Mouse (Mus musculus): ENCODE data around the gene Olfr668. TPM values are rescaled to one million over a fixed set of nuclear protein-coding genes. Genes with fewer than 3 reads are reported as not detected.
"Not testable (repeated sequence)": the region's sequence is repeated elsewhere in the genome, so short reads cannot be mapped to it uniquely, and the experiment has no call there.

The Olfr668 gene
- not detected in 2 replicates for polyA plus RNA-seq (2015; fragmentation: Nextera tagmentation; extraction: Ambion mirVana)

GRCm38 (mm10) chr7:104927957-104928356 lies at the start of gene Olfr668:
Gene Olfr668, minus strand, starts transcription at chr7:104928057.
- Histone ChIP-seq H3K4me2 (ENCODE audit: low read length) (no peak within 1 kb of the TSS), H3K9me3 (ENCODE audit: control insufficient read depth, low read length) (no peaks in the 10 kb centered on the region)
- WGBS = 83% methylated on average over 1 of the region's 1 CpGs

GRCm38 (mm10) chr7:104972507-104972906 lies 44.6 kb upstream of the Olfr668 start:
- WGBS = 77% methylated on average over 2 of the region's 2 CpGs
- not testable (repeated sequence) for H3K9me3 ChIP-seq (ENCODE audit: control insufficient read depth, low read length); H3K36me3 ChIP-seq (ENCODE audit: control insufficient read depth, insufficient read depth); H3K27ac ChIP-seq (ENCODE audit: low read length); H3K4me2 ChIP-seq (ENCODE audit: low read length); ATAC-seq; H3K4me1 ChIP-seq (replicated peaks; ENCODE audit: control insufficient read depth, insufficient read depth, low read length); H3K9ac ChIP-seq (replicated peaks; ENCODE audit: low read depth, low read length); H3K4me3 ChIP-seq (replicated peaks; ENCODE audit: low read length); H3K27me3 ChIP-seq (replicated peaks; ENCODE audit: control insufficient read depth, insufficient read depth, low read length)

More at GRCm38 (mm10) chr7:104927957-104928356, at the start of gene Olfr668:
- no peaks in the 10 kb centered on the region for H3K36me3 ChIP-seq (ENCODE audit: control insufficient read depth, insufficient read depth)
- no peak within 1 kb of the TSS for H3K27ac ChIP-seq (ENCODE audit: low read length)
- H3K9ac ChIP-seq (replicated peaks; ENCODE audit: low read depth, low read length) = no peak within 1 kb of the TSS
- no peaks in the 10 kb centered on the region for H3K4me1 ChIP-seq (replicated peaks; ENCODE audit: control insufficient read depth, insufficient read depth, low read length)
- ATAC-seq = no peak
- H3K4me3 ChIP-seq (replicated peaks; ENCODE audit: low read length) = no peak within 1 kb of the TSS
- H3K27me3 ChIP-seq (replicated peaks; ENCODE audit: control insufficient read depth, insufficient read depth, low read length) = no peaks in the 10 kb centered on the region

- Histone ChIP-seq H3K4me3 (replicated peaks; ENCODE audit: low read length) (no peak within 1 kb of the TSS), H3K4me2 (ENCODE audit: low read length) (no peak within 1 kb of the TSS), H3K27ac (ENCODE audit: low read length) (no peak within 1 kb of the TSS), H3K4me1 (replicated peaks; ENCODE audit: control insufficient read depth, insufficient read depth, low read length) (no peaks in the 10 kb centered on the region), H3K9ac (replicated peaks; ENCODE audit: low read depth, low read length) (no peak within 1 kb of the TSS), H3K36me3 (ENCODE audit: control insufficient read depth, insufficient read depth) (no peaks in the 10 kb centered on the region), H3K9me3 (ENCODE audit: control insufficient read depth, low read length) (no peaks in the 10 kb centered on the region), H3K27me3 (replicated peaks; ENCODE audit: control insufficient read depth, insufficient read depth, low read length) (no peaks in the 10 kb centered on the region)
- 65% methylated on average over 1 of the region's 1 CpGs for WGBS
- ATAC-seq = no peak
These were observed 34.7 kb upstream of the Olfr668 start, which contains the start of gene Olfr670 for GRCm38 (mm10) chr7:104962520-104962919. Gene Olfr670, minus strand, starts transcription at chr7:104962620.

GRCm38 (mm10) chr7:104950234-104950633 lies 22.4 kb upstream of the Olfr668 start:
- H3K4me1 ChIP-seq (replicated peaks; ENCODE audit: control insufficient read depth, insufficient read depth, low read length); H3K4me2 ChIP-seq (ENCODE audit: low read length); H3K27ac ChIP-seq (ENCODE audit: low read length); H3K27me3 ChIP-seq (replicated peaks; ENCODE audit: control insufficient read depth, insufficient read depth, low read length); ATAC-seq; H3K9ac ChIP-seq (replicated peaks; ENCODE audit: low read depth, low read length); H3K36me3 ChIP-seq (ENCODE audit: control insufficient read depth, insufficient read depth); H3K4me3 ChIP-seq (replicated peaks; ENCODE audit: low read length); H3K9me3 ChIP-seq (ENCODE audit: control insufficient read depth, low read length): not testable (repeated sequence)
- WGBS = 96% methylated on average over 16 of the region's 16 CpGs

DNA sequence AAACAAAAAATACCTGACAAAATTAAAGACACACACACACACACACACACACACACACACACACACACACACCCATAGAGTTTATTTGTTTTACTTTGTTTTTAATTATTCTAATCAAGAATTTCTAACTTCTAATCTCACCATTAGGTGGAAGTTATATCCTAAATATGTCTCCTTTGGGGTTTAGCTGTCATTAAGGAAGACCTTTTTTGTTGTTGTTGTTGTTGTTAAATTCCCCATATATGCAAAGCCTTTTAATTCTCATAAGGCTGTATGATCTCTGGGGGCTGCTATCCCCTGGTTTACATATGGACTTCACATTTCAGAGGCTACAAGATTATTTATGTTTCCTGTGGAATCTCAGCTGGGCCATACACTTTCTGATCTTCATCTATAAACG lies 6.1 kb upstream of the Olfr668 start, which contains the start of gene Olfr669:
Gene Olfr669 (plus strand): TSS at position 301 of the 400 bp plus-strand sequence.
- no peaks in the 10 kb centered on the region for H3K27me3 ChIP-seq (replicated peaks; ENCODE audit: control insufficient read depth, insufficient read depth, low read length)
- no peak for ATAC-seq
- no peak within 1 kb of the TSS for H3K27ac ChIP-seq (ENCODE audit: low read length)
- WGBS = 89% methylated on average over 1 of the region's 1 CpGs
- H3K9me3 ChIP-seq (ENCODE audit: control insufficient read depth, low read length) = no peaks in the 10 kb centered on the region
- H3K4me2 ChIP-seq (ENCODE audit: low read length) = no peak within 1 kb of the TSS
- no peaks in the 10 kb centered on the region for H3K4me1 ChIP-seq (replicated peaks; ENCODE audit: control insufficient read depth, insufficient read depth, low read length)
- no peak within 1 kb of the TSS for H3K9ac ChIP-seq (replicated peaks; ENCODE audit: low read depth, low read length)
- H3K4me3 ChIP-seq (replicated peaks; ENCODE audit: low read length) = no peak within 1 kb of the TSS
- H3K36me3 ChIP-seq (ENCODE audit: control insufficient read depth, insufficient read depth) = no peaks in the 10 kb centered on the region

DNA sequence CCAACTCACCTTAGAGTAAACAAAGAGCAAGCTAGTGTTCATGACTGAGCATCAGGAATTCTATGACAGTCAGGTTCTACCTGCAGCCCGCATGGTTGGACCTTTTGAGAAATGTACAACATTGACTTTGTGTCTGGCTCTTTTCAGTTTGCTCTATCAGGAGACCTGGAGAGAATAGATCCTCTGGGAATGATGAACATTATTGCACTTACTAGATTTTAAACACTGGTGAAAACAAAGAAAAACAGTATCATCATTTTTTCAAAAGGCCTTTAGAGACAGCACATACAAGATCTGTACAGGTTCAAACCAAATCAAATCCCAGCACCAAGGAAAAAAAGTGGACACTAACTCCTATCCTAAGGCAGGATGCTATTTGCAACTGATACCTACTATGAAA lies 6.5 kb downstream of the Olfr668 start, which contains the start of gene Olfr667:
Gene Olfr667 (minus strand): TSS at position 101 of the 400 bp plus-strand sequence.
- Histone ChIP-seq H3K36me3 (ENCODE audit: control insufficient read depth, insufficient read depth) (no peaks in the 10 kb centered on the region), H3K9me3 (ENCODE audit: control insufficient read depth, low read length) (no peaks in the 10 kb centered on the region), H3K27ac (ENCODE audit: low read length) (no peak within 1 kb of the TSS), H3K9ac (replicated peaks; ENCODE audit: low read depth, low read length) (no peak within 1 kb of the TSS), H3K4me3 (replicated peaks; ENCODE audit: low read length) (no peak within 1 kb of the TSS), H3K4me1 (replicated peaks; ENCODE audit: control insufficient read depth, insufficient read depth, low read length) (no peaks in the 10 kb centered on the region), H3K27me3 (replicated peaks; ENCODE audit: control insufficient read depth, insufficient read depth, low read length) (no peaks in the 10 kb centered on the region), H3K4me2 (ENCODE audit: low read length) (no peak within 1 kb of the TSS)
- 97% methylated on average over 1 of the region's 1 CpGs for whole genome bisulfite sequencing
- ATAC-seq = no peak

- Histone ChIP-seq H3K4me2 (ENCODE audit: low read length) (no peak within 1 kb of the TSS), H3K27ac (ENCODE audit: low read length) (no peak within 1 kb of the TSS), H3K4me1 (replicated peaks; ENCODE audit: control insufficient read depth, insufficient read depth, low read length) (no peaks in the 10 kb centered on the region), H3K36me3 (ENCODE audit: control insufficient read depth, insufficient read depth) (no peaks in the 10 kb centered on the region), H3K27me3 (replicated peaks; ENCODE audit: control insufficient read depth, insufficient read depth, low read length) (no peaks in the 10 kb centered on the region), H3K4me3 (replicated peaks; ENCODE audit: low read length) (no peak within 1 kb of the TSS), H3K9me3 (ENCODE audit: control insufficient read depth, low read length) (no peaks in the 10 kb centered on the region), H3K9ac (replicated peaks; ENCODE audit: low read depth, low read length) (no peak within 1 kb of the TSS)
- WGBS = 92% methylated on average over 2 of the region's 2 CpGs
- no peak for ATAC-seq
These were observed 32.0 kb downstream of the Olfr668 start, which contains the start of gene Olfr666 for GRCm38 (mm10) chr7:104895852-104896251. Gene Olfr666, minus strand, starts transcription at chr7:104895952.

- H3K4me2 ChIP-seq (ENCODE audit: low read length) = no peak within 1 kb of the TSS
- 47% methylated on average over 1 of the region's 1 CpGs for WGBS
- H3K9me3 ChIP-seq (ENCODE audit: control insufficient read depth, low read length) = no peaks in the 10 kb centered on the region
- no peak within 1 kb of the TSS for H3K4me3 ChIP-seq (replicated peaks; ENCODE audit: low read length)
- no peaks in the 10 kb centered on the region for H3K27me3 ChIP-seq (replicated peaks; ENCODE audit: control insufficient read depth, insufficient read depth, low read length)
- H3K36me3 ChIP-seq (ENCODE audit: control insufficient read depth, insufficient read depth) = no peaks in the 10 kb centered on the region
- H3K27ac ChIP-seq (ENCODE audit: low read length) = no peak within 1 kb of the TSS
- H3K9ac ChIP-seq (replicated peaks; ENCODE audit: low read depth, low read length) = no peak within 1 kb of the TSS
- no peaks in the 10 kb centered on the region for H3K4me1 ChIP-seq (replicated peaks; ENCODE audit: control insufficient read depth, insufficient read depth, low read length)
- ATAC-seq = no peak
These were observed 50.1 kb downstream of the Olfr668 start, which contains the start of gene Olfr665 for GRCm38 (mm10) chr7:104877731-104878130. Gene Olfr665, plus strand, starts transcription at chr7:104878031.
